Mouse (Mus musculus) ovary, adult 18-20 months (tissue): ENCODE measurements around the gene Emc3.
A peak's percentile ranks its signal among the peaks of the same experiment; 100 is the strongest.

Experiments used
- DNase-seq: peaks from one replicate; pipeline ENCODE4 v3.0.0; 2022; ENCODE audit warnings: low spot score, mixed read lengths

Emc3 gene

GRCm38 (mm10) chr6:113530932-113531839 is at the start of gene Emc3, which contains the start of gene Fancd2:
TSS of gene Emc3 (minus strand) at chr6:113531652.
TSS of gene Fancd2 (plus strand) at chr6:113531682.
- peak; percentile 73 for DNase-seq

GRCm38 (mm10) chr6:113579306-113579705 is 47.9 kb upstream of the Emc3 start:
- DNase-seq = no peak

GRCm38 (mm10) chr6:113576044-113576443 is 44.6 kb upstream of the Emc3 start:
- DNase-seq = no peak

GRCm38 (mm10) chr6:113564557-113564956 is 33.1 kb upstream of the Emc3 start:
- no peak for DNase-seq

GRCm38 (mm10) chr6:113559736-113560135 is 28.3 kb upstream of the Emc3 start:
- no peak for DNase-seq

- no peak for DNase-seq
Measured at GRCm38 (mm10) chr6:113543906-113544481, 12.5 kb upstream of the Emc3 start.

- DNase-seq = no peak
Measured at GRCm38 (mm10) chr6:113541610-113542009, 10.2 kb upstream of the Emc3 start.

- no peak for DNase-seq
Measured at GRCm38 (mm10) chr6:113534886-113535285, 3.4 kb upstream of the Emc3 start.

GRCm38 (mm10) chr6:113531840-113532404 is 470 bp upstream of the Emc3 start:
- no peak for DNase-seq

- no peak for DNase-seq
Measured at GRCm38 (mm10) chr6:113523420-113523819, 8.0 kb downstream of the Emc3 start.

- no peak for DNase-seq
Measured at GRCm38 (mm10) chr6:113522310-113522709, 9.1 kb downstream of the Emc3 start.

- no peak for DNase-seq
Measured at GRCm38 (mm10) chr6:113517434-113518080, 13.9 kb downstream of the Emc3 start.

DNA sequence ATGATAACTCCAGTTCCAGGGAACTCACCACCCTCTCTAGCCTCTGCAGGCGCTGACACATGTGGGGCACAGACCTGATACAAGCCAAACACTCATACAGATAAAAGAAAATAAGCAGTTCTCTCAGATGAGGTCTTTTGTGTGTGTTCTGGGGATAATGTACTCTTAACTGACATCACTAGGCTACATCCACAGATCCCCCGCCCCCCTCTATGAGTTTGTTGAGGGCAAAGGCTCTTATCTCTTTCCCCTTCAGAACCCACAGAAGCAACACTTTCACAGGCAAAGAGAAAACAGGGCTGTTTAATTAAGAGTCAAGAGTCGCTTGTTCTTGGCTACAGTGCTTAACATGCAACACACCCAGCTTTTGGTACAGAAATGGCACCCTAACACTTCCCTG is 16.9 kb downstream of the Emc3 start:
- DNase-seq = no peak

DNA sequence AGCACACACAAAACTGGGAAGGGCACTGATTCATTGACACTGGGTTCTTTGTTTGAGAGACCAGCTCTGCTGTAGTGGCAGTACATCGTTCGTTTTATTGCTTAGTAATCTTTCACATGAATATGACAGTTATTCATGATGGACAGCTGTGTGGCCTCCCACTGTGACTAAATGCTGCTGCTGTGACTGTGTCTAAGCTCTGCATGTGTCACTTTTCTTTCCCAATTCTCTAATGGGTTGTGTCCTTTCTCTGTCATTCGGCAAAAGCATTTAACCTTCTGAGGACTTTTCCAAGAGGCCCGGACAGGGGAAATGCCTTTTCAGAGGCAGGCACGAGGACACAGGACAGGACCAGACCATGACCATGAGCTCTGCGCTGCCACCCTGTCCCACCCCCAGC is 17.5 kb downstream of the Emc3 start:
- no peak for DNase-seq

GRCm38 (mm10) chr6:113508947-113509280 is 22.5 kb downstream of the Emc3 start:
- no peak for DNase-seq

DNA sequence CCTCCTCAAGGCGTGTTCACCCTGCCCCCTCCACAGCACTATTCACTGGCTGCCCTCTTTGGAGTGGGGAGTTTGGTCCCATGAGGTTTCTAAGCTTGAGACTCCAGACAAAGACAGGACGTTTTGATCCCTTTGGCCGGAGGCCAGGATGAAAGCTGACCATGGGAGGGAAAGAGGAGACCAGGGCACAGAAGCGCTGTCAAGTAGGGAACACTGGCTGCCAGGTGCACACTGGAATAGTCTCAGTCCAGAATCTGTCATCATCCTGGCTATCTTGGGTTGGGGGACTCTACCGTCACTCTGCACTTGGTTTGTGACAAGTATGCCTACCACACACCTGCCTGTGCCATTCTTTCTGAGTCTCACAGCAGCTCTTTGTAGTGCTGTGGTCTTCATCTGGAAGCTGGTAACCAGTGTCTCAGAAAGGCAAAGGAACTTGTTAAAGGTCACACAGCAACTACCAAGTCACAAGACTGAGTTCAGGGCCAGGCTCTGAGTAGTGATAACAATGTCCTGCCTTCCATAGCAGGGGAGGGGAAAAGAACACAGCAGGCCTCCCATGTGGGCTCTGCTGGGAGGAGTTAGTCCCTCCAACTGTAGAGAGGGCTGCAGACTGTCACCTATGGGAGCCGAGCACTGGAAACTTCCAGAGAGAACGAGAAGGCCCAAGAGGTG is 23.0 kb downstream of the Emc3 start:
- DNase-seq = no peak

- DNase-seq = no peak
Measured at GRCm38 (mm10) chr6:113507130-113507529, 24.3 kb downstream of the Emc3 start.

- no peak for DNase-seq
Measured at GRCm38 (mm10) chr6:113505689-113506088, 25.8 kb downstream of the Emc3 start.

DNA sequence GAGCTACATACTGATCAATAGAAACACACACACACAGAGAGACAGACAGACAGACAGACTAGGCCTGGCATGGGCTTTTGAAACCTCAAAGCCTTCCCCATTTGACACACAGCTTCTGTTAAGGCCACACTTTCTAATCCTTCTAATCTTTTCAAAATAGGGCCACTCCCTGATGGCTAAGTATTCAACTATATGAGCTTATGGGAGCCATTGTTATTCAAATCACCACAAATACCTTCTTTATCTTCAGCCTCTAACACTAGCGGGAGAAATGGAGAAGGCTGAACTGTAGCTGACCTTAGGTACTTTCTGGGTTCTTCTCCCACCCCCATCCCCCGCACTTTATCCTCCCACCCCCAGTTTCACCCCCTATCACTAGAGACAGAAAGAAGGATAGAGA is 28.7 kb downstream of the Emc3 start:
- DNase-seq = no peak

DNA sequence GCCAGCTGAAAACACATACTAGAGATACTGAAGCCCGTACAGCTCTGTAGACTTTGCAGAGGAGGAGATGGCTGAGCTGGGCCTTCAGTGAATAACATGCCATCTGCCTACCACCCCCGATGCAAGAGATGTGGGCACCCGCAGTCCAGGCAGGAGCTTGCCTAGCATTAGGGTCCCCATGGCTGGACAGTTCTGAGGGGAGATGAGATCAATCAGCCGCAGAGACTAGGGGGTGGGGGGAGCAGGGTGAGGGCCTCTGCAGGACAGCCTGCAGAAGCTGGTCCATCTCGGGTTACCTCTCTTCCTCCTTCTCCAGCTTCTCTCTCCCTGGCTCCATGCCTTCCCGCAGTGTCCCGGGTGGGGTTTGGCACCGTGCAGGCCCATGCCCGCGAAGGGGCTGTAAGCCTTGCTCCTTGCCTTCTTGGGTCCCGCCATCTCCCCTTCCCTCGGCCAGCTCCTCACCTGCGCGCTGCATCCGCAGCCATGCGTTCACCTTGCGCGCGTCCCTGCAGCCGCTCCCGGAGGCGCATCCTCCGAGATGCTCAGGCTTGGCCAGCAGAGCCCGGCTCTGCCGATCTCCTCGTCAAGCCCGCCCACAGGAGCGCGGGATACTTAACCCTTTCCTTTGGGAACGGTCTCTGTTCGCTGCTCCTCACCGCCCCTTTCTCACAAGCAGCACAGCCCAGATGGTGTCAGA is 29.9 kb downstream of the Emc3 start, which contains the start of gene Prrt3:
TSS of gene Prrt3 (minus strand) at position 544 of the 697 bp plus-strand sequence.
- no peak for DNase-seq

- DNase-seq = no peak
Measured at GRCm38 (mm10) chr6:113499346-113499745, 32.1 kb downstream of the Emc3 start.
